In genomic region chr4:106787830-106788229, GRCm38 (mm10) we compare ENCODE assay signal across 8 mouse cellular contexts. TPM values are rescaled to one million over a fixed set of nuclear protein-coding genes. Genes with fewer than 3 reads are reported as not detected.
DNase-seq lines count a peak whose midpoint lies in the region; ATAC-seq lines count a peak whose summit lies in the region.

No protein-coding gene starts in this region.

- H3K9me3 ChIP-seq in kidney, embryonic 14.5 days (ENCODE audit: control insufficient read depth, low read length) = no peaks in the 10 kb centered on the region
- H3K9me3 ChIP-seq in forebrain, embryonic 16.5 days (ENCODE audit: control insufficient read depth, low read length) = no peaks in the 10 kb centered on the region

- peaks cover 40% of the 10 kb centered on the region for H3K4me1 ChIP-seq in kidney, embryonic 14.5 days (ENCODE audit: control insufficient read depth, insufficient read depth, low read length)
- H3K4me1 ChIP-seq in forebrain, embryonic 16.5 days (replicated peaks; ENCODE audit: control insufficient read depth, insufficient read depth, low read length) = peaks cover 23% of the 10 kb centered on the region

- WGBS in kidney, embryonic 14.5 days = 31% methylated on average over 7 of the region's 7 CpGs
- WGBS in forebrain, embryonic 16.5 days = 68% methylated on average over 7 of the region's 7 CpGs

- no peaks in the 10 kb centered on the region for H3K27me3 ChIP-seq in kidney, embryonic 14.5 days (ENCODE audit: control insufficient read depth, insufficient read depth, low read length)
- no peaks in the 10 kb centered on the region for H3K27me3 ChIP-seq in forebrain, embryonic 16.5 days (replicated peaks; ENCODE audit: control insufficient read depth, insufficient read depth, low read length)

- H3K36me3 ChIP-seq in kidney, embryonic 14.5 days (ENCODE audit: control insufficient read depth, insufficient read depth, low read length) = no peaks in the 10 kb centered on the region
- no peaks in the 10 kb centered on the region for H3K36me3 ChIP-seq in forebrain, embryonic 16.5 days (ENCODE audit: control insufficient read depth, insufficient read depth)

- 0 out of 2 replicates have a peak, but pooled peaks have one; percentile 25 for ATAC-seq in kidney, embryonic 14.5 days (ENCODE audit: low FRiP score, low TSS enrichment)
- peak; percentile 81 for ATAC-seq in common myeloid progenitor, adult 5-6 weeks (replicated peaks; ENCODE audit: low read depth, poor library complexity, severe bottlenecking)
- ATAC-seq in hematopoietic stem cell, adult 5-6 weeks (replicated peaks in 1 of 2; ENCODE audit: insufficient read depth in 1 of 2, low FRiP score in 2 of 2, low TSS enrichment in 1 of 2, low read depth in 1 of 2, poor library complexity in 2 of 2, severe bottlenecking in 2 of 2) = peak; percentile 70 to 86
- no peak for ATAC-seq in forebrain, embryonic 16.5 days

- no peak for DNase-seq in kidney, postnatal 36 days
- DNase-seq in CD4-positive helper T cell, adult 2 months (ENCODE audit: low read depth, low spot score) = peak; percentile 88
- DNase-seq in naive thymus-derived CD4-positive, alpha-beta T cell, adult 2 months (ENCODE audit: low read depth) = peak; percentile 78
- DNase-seq in cerebellum, postnatal 4 days (ENCODE audit: low spot score in 2 of 2) = no peak

- H3K4me2 ChIP-seq in kidney, embryonic 14.5 days (replicated peaks; ENCODE audit: low read depth, low read length) = no peak overlapping the region
- no peak overlapping the region for H3K4me2 ChIP-seq in forebrain, embryonic 16.5 days (ENCODE audit: low read length)

- H3K27ac ChIP-seq in kidney, embryonic 14.5 days (ENCODE audit: low read depth, low read length) = peak overlapping the region; percentile 59; the same call in 1 of the 2 replicates
- no peak overlapping the region for H3K27ac ChIP-seq in forebrain, embryonic 16.5 days (ENCODE audit: low read length)

- H3K9ac ChIP-seq in kidney, embryonic 14.5 days (ENCODE audit: low read depth, low read length) = no peak overlapping the region; the same call in 1 of the 2 replicates
- no peak overlapping the region for H3K9ac ChIP-seq in forebrain, embryonic 16.5 days (replicated peaks; ENCODE audit: low read depth, low read length)

- no peak overlapping the region for H3K4me3 ChIP-seq in kidney, embryonic 14.5 days (ENCODE audit: low read length)
- H3K4me3 ChIP-seq in forebrain, embryonic 16.5 days (replicated peaks; ENCODE audit: low read length) = no peak overlapping the region

RNA-seq across cellular contexts. Expression of gene Acot11, which starts 17.0 kb away (rescaled TPM):
- polyA plus RNA-seq in kidney, embryonic 14.5 days (2014; fragmentation: Nextera tagmentation; extraction: Ambion mirVana) = 1.4 and 2.2 TPM in 2 replicates
- total RNA-seq in common myeloid progenitor, adult 5-6 weeks (2017) = 2.0 and 3.4 TPM in 2 replicates
- 7.2 and 11.1 TPM in 2 replicates for total RNA-seq in hematopoietic stem cell, adult 5-6 weeks (2017)
- 1.1 and 1.5 TPM in 2 replicates for polyA plus RNA-seq in forebrain, embryonic 16.5 days (2015; fragmentation: Nextera tagmentation; extraction: Ambion mirVana)

RNA-seq across cellular contexts. Expression of gene Fam151a, which starts 54.1 kb away (rescaled TPM):
- polyA plus RNA-seq in kidney, embryonic 14.5 days (2014; fragmentation: Nextera tagmentation; extraction: Ambion mirVana) = 3.6 and 4.5 TPM in 2 replicates
- total RNA-seq in common myeloid progenitor, adult 5-6 weeks (2017) = not detected in 2 replicates
- total RNA-seq in hematopoietic stem cell, adult 5-6 weeks (2017) = not detected in 2 replicates
- not detected in 2 replicates for polyA plus RNA-seq in forebrain, embryonic 16.5 days (2015; fragmentation: Nextera tagmentation; extraction: Ambion mirVana)

RNA-seq across cellular contexts. Expression of gene Mroh7, which starts 57.1 kb away (rescaled TPM):
- 0.29 and 0.47 TPM in 2 replicates for polyA plus RNA-seq in kidney, embryonic 14.5 days (2014; fragmentation: Nextera tagmentation; extraction: Ambion mirVana)
- not detected in 2 replicates for total RNA-seq in common myeloid progenitor, adult 5-6 weeks (2017)
- total RNA-seq in hematopoietic stem cell, adult 5-6 weeks (2017) = not detected in 2 replicates
- polyA plus RNA-seq in forebrain, embryonic 16.5 days (2015; fragmentation: Nextera tagmentation; extraction: Ambion mirVana) = 0.29 and 0.38 TPM in 2 replicates

Comparison
In these comparisons a context has a peak if more than half of its experiments do, and no peak if none do; other contexts are left out.
1. DNase-seq: peak in CD4-positive helper T cell, adult 2 months (single experiment) and naive thymus-derived CD4-positive, alpha-beta T cell, adult 2 months (single experiment); none in kidney, postnatal 36 days (0 of 2) and cerebellum, postnatal 4 days (0 of 2).